Mouse (Mus musculus) CH12.LX (cell line): ENCODE data around the gene Anapc16. TPM values are rescaled to one million over a fixed set of nuclear protein-coding genes. Genes with fewer than 3 reads are reported as not detected.

Experiments
- DNase-seq: peaks from one replicate; pipeline ENCODE4 v3.0.0-alpha.2; 2013; ENCODE audit errors: extremely low read depth
- H3K27ac ChIP-seq: 2 replicates; pipeline ENCODE4 v1.5.1; 2012; ENCODE audit warnings: low read depth, mild to moderate bottlenecking, control low read depth, moderate library complexity; ENCODE audit not compliant: insufficient read depth
- H3K27me3 ChIP-seq: replicated peaks from 2 replicates; pipeline ENCODE3; 2012; ENCODE audit warnings: inconsistent platforms
- H3K36me3 ChIP-seq, 2 experiments: replicated peaks in 1 of 2; 2 replicates each; pipeline versions ENCODE3 to v1.6.1; 2012; ENCODE audit warnings: inconsistent platforms in 1 of 2, low read length in 1 of 2, mild to moderate bottlenecking in 1 of 2, mixed read lengths in 1 of 2, moderate library complexity in 1 of 2; ENCODE audit not compliant: control insufficient read depth in 1 of 2, insufficient read depth in 1 of 2
- H3K4me1 ChIP-seq, 2 experiments: 2 replicates each; pipeline ENCODE4 v1.6.1; 2012; ENCODE audit warnings: inconsistent platforms in 1 of 2, moderate library complexity in 1 of 2; ENCODE audit not compliant: insufficient read depth in 2 of 2, control insufficient read depth in 1 of 2
- H3K4me2 ChIP-seq: 2 replicates; pipeline ENCODE4 v1.6.1; 2012; ENCODE audit warnings: low read depth, mild to moderate bottlenecking, control low read depth; ENCODE audit not compliant: poor library complexity, insufficient read depth, severe bottlenecking
- H3K4me3 ChIP-seq, 3 experiments: fragments of 150-350 bp in 1 of 3; sonication (generic) in 1 of 3; replicated peaks in 1 of 3; 2 replicates each; pipeline versions ENCODE3 to v1.5.1; 2011 to 2012; ENCODE audit warnings: low read depth in 2 of 3, low read length in 2 of 3, mild to moderate bottlenecking in 2 of 3, moderate library complexity in 2 of 3, control low read depth in 1 of 3, improper control_type of control experiment in 1 of 3, inconsistent platforms in 1 of 3, mixed read lengths in 1 of 3; ENCODE audit not compliant: poor library complexity in 1 of 3
- H3K79me2 ChIP-seq: replicated peaks from 2 replicates; pipeline ENCODE4 v1.6.1; 2012; ENCODE audit warnings: mild to moderate bottlenecking, moderate library complexity; ENCODE audit not compliant: control insufficient read depth, poor library complexity, insufficient read depth, severe bottlenecking; ENCODE audit errors: extremely low read depth
- H3K9ac ChIP-seq: 2 replicates; pipeline ENCODE4 v1.6.1; 2012; ENCODE audit warnings: low read depth, mild to moderate bottlenecking, control low read depth, moderate library complexity; ENCODE audit not compliant: insufficient read depth
- H3K9me3 ChIP-seq: replicated peaks from 2 replicates; pipeline ENCODE3; 2012; ENCODE audit warnings: low read length, inconsistent platforms, mixed read lengths
- E2F4 ChIP-seq: IDR thresholded peaks from 2 replicates; pipeline ENCODE4 v1.6.1; 2011; ENCODE audit warnings: low read depth, low read length, improper control_type of control experiment; ENCODE audit not compliant: insufficient replicate concordance
- EP300 ChIP-seq: IDR thresholded peaks from 2 replicates; pipeline ENCODE4 v1.6.1; 2011; ENCODE audit warnings: low read length, improper control_type of control experiment
- GABPA ChIP-seq: IDR thresholded peaks from 2 replicates; pipeline ENCODE4 v1.6.1; 2012; ENCODE audit warnings: low read depth, low read length, improper control_type of control experiment, inconsistent platforms; ENCODE audit not compliant: insufficient replicate concordance
- HCFC1 ChIP-seq: IDR thresholded peaks from 2 replicates; pipeline ENCODE4 v1.6.1; 2012; ENCODE audit warnings: low read depth, mild to moderate bottlenecking, inconsistent platforms, low read length, improper control_type of control experiment
- JUN ChIP-seq: IDR thresholded peaks from 2 replicates; pipeline ENCODE4 v1.6.1; 2011; ENCODE audit warnings: low read depth, mild to moderate bottlenecking, low read length, improper control_type of control experiment, moderate library complexity; ENCODE audit not compliant: insufficient read depth
- JUND ChIP-seq: conservative IDR thresholded peaks from 2 replicates; pipeline ENCODE4 v1.6.1; 2011; ENCODE audit warnings: low read depth, low read length, improper control_type of control experiment
- KAT2A ChIP-seq: IDR thresholded peaks from 2 replicates; pipeline ENCODE4 v1.6.1; 2012; ENCODE audit warnings: low read length, improper control_type of control experiment, inconsistent platforms; ENCODE audit not compliant: insufficient replicate concordance
- MAFK ChIP-seq: IDR thresholded peaks from 2 replicates; pipeline ENCODE4 v1.6.1; 2011; ENCODE audit warnings: low read length, improper control_type of control experiment; ENCODE audit not compliant: insufficient replicate concordance
- MAX ChIP-seq: IDR thresholded peaks from 2 replicates; pipeline ENCODE4 v1.6.1; 2011; ENCODE audit warnings: low read length, improper control_type of control experiment
- MXI1 ChIP-seq: IDR thresholded peaks from 2 replicates; pipeline ENCODE4 v1.6.1; 2011; ENCODE audit warnings: mild to moderate bottlenecking, low read depth, low read length, improper control_type of control experiment
- MYC ChIP-seq: IDR thresholded peaks from 2 replicates; pipeline ENCODE4 v1.6.1; 2011; ENCODE audit warnings: low read depth, mild to moderate bottlenecking, improper control_type of control experiment, low read length
- NRF1 ChIP-seq: IDR thresholded peaks from 2 replicates; pipeline ENCODE4 v1.6.1; 2014; ENCODE audit warnings: low read depth, mild to moderate bottlenecking, inconsistent platforms, low read length, improper control_type of control experiment, moderate library complexity
- PAX5 ChIP-seq: IDR thresholded peaks from 2 replicates; pipeline ENCODE4 v1.6.1; 2012; ENCODE audit warnings: low read length, inconsistent platforms, mixed read lengths
- RCOR1 ChIP-seq: conservative IDR thresholded peaks from 2 replicates; pipeline ENCODE4 v1.6.1; 2012; ENCODE audit warnings: low read depth, mild to moderate bottlenecking, inconsistent platforms, low read length, improper control_type of control experiment
- SMC3 ChIP-seq: IDR thresholded peaks from 2 replicates; pipeline ENCODE4 v1.6.1; 2011; ENCODE audit warnings: low read depth, low read length, improper control_type of control experiment
- TBP ChIP-seq: conservative IDR thresholded peaks from 2 replicates; pipeline ENCODE4 v1.6.1; 2011; ENCODE audit warnings: low read depth, low read length, improper control_type of control experiment
- TCF12 ChIP-seq: IDR thresholded peaks from 2 replicates; pipeline ENCODE4 v1.6.1; 2014; ENCODE audit warnings: low read depth, mild to moderate bottlenecking, inconsistent platforms, low read length, improper control_type of control experiment
- USF2 ChIP-seq: conservative IDR thresholded peaks from 2 replicates; pipeline ENCODE4 v1.6.1; 2011; ENCODE audit warnings: low read depth, low read length, improper control_type of control experiment
- ZKSCAN1 ChIP-seq: IDR thresholded peaks from 2 replicates; pipeline ENCODE4 v1.6.1; 2012; ENCODE audit warnings: low read depth, inconsistent platforms, low read length, improper control_type of control experiment, borderline replicate concordance
- dilution Hi-C: fragments of 300-500 bp; cut with MboI; formaldehyde crosslinking; loops from 2 replicates; pipeline ENCODE4 v1.14.3; 2020; ENCODE audit warnings: low sequenced_read_pairs; ENCODE audit not compliant: extremely low pct_unique_long_range_greater_than_20kb, extremely low pct_ligation_motif_present
- in situ Hi-C: fragments of 300-500 bp; cut with MboI; formaldehyde crosslinking; loops from 3 replicates; pipeline ENCODE4 v1.14.3; 2019; ENCODE audit warnings: low sequenced_read_pairs, low pct_ligation_motif_present, low pct_unique_long_range_greater_than_20kb, mixed read lengths
- polyA plus RNA-seq: library from polyadenylated mRNA; unstranded; fragments of >175 nt; gene quantifications from 2 replicates; pipeline ENCODE4 v1.2.1, GENCODE M21; 2012; ENCODE audit warnings: low read depth; ENCODE audit not compliant: insufficient read length
- total RNA-seq, 2 experiments: library from RNA; depleted of rRNA; stranded (reverse); fragments of 300-350 nt in 1 of 2; fragments of >200 nt in 1 of 2; gene quantifications; 2 replicates each; pipeline ENCODE4 v1.2.3; 2012 to 2014

Anapc16 gene
- total and polyA plus RNA-seq, 3 experiments = 43.9 to 67.6 (median 64.9) TPM

GRCm38 (mm10) chr10:59947296-59948073 lies 55.5 kb downstream of the Anapc16 start:
- no peak for DNase-seq
- H3K27me3 ChIP-seq = no peaks in the 10 kb centered on the region
- peaks cover 8 to 21% of the 10 kb centered on the region in 2 experiments for H3K36me3 ChIP-seq
- peak overlapping the region; percentile 36 for H3K27ac ChIP-seq
- H3K9me3 ChIP-seq = no peaks in the 10 kb centered on the region
- dilution Hi-C loops = no loop called here
- peaks cover 21% of the 10 kb centered on the region for H3K79me2 ChIP-seq
- no peak overlapping the region for H3K9ac ChIP-seq
- TF ChIP-seq GABPA (no peak), SMC3 (no peak), NRF1 (no peak), E2F4 (no peak), TBP (no peak), MAFK (no peak), KAT2A (no peak), HCFC1 (no peak), ZKSCAN1 (no peak), MXI1 (no peak), MYC (no peak), RCOR1 (no peak), USF2 (no peak), PAX5 (no peak), JUN (no peak), TCF12 (no peak), EP300 (no peak), MAX (no peak)
- in situ Hi-C loops = loop anchor here (5.0 kb wide), 1 partner anchor 35 kb away; no protein-coding TSS in a partner anchor
- no peak overlapping the region for H3K4me2 ChIP-seq
- peaks cover 13 to 38% of the 10 kb centered on the region in 2 experiments for H3K4me1 ChIP-seq
- H3K4me3 ChIP-seq = no peak overlapping the region

- H3K27ac ChIP-seq = no peak overlapping the region
- dilution Hi-C loops = no loop called here
- peaks cover 21% of the 10 kb centered on the region for H3K79me2 ChIP-seq
- no peaks in the 10 kb centered on the region for H3K9me3 ChIP-seq
- H3K4me3 ChIP-seq = no peak overlapping the region
- peaks cover 15 to 41% of the 10 kb centered on the region in 2 experiments for H3K4me1 ChIP-seq
- TF ChIP-seq JUND = no peak
- TF ChIP-seq NRF1 = no peak
- no peak for TF ChIP-seq TBP
- TF ChIP-seq ZKSCAN1 = no peak
- no peak for TF ChIP-seq EP300
- TF ChIP-seq E2F4 = no peak
- no peak for TF ChIP-seq KAT2A
- TF ChIP-seq, all 38 proteins: peak for 0
- H3K36me3 ChIP-seq = peaks cover 8 to 21% of the 10 kb centered on the region in 2 experiments
- no peak overlapping the region for H3K9ac ChIP-seq
- H3K27me3 ChIP-seq = no peaks in the 10 kb centered on the region
- no peak for DNase-seq
- no peak overlapping the region for H3K4me2 ChIP-seq
- in situ Hi-C loops = loop anchor here (5.0 kb wide), 1 partner anchor 36 kb away; no protein-coding TSS in a partner anchor
Measured at GRCm38 (mm10) chr10:59946362-59946761, 56.6 kb downstream of the Anapc16 start.
